Mouse (Mus musculus): ENCODE data around the gene Zfp988. TPM values are rescaled to one million over a fixed set of nuclear protein-coding genes. Genes with fewer than 3 reads are reported as not detected.
"Not testable (repeated sequence)": the region's sequence is repeated elsewhere in the genome, so short reads cannot be mapped to it uniquely, and the experiment has no call there.

Gene Zfp988
- polyA plus RNA-seq (2014; fragmentation: Nextera tagmentation; extraction: Ambion mirVana), result not detected in 2 replicates

GRCm38 (mm10) chr4:147305436-147305835, at the start of gene Zfp988:
Gene Zfp988, plus strand, starts transcription at chr4:147305674.
- not testable (repeated sequence) for H3K4me1 ChIP-seq (replicated peaks; ENCODE audit: control insufficient read depth, insufficient read depth, low read length); H3K27me3 ChIP-seq (ENCODE audit: control insufficient read depth, insufficient read depth, low read length); DNase-seq (ENCODE audit: low spot score); H3K4me3 ChIP-seq (ENCODE audit: low read depth, low read length); H3K9me3 ChIP-seq (ENCODE audit: control insufficient read depth, low read length); H3K4me2 ChIP-seq (replicated peaks; ENCODE audit: low read depth, low read length); H3K27ac ChIP-seq (ENCODE audit: low read depth, low read length); H3K9ac ChIP-seq (ENCODE audit: low read depth, low read length); ATAC-seq (ENCODE audit: low FRiP score); H3K36me3 ChIP-seq (ENCODE audit: control insufficient read depth, insufficient read depth, low read length)
- 90% methylated on average over 6 of the region's 6 CpGs for WGBS

GRCm38 (mm10) chr4:147262708-147263107, 42.8 kb upstream of the Zfp988 start:
- H3K4me1 ChIP-seq (replicated peaks; ENCODE audit: control insufficient read depth, insufficient read depth, low read length); H3K27me3 ChIP-seq (ENCODE audit: control insufficient read depth, insufficient read depth, low read length); H3K9ac ChIP-seq (ENCODE audit: low read depth, low read length); H3K4me3 ChIP-seq (ENCODE audit: low read depth, low read length); H3K36me3 ChIP-seq (ENCODE audit: control insufficient read depth, insufficient read depth, low read length); DNase-seq (ENCODE audit: low spot score); H3K9me3 ChIP-seq (ENCODE audit: control insufficient read depth, low read length); ATAC-seq (ENCODE audit: low FRiP score); H3K4me2 ChIP-seq (replicated peaks; ENCODE audit: low read depth, low read length); H3K27ac ChIP-seq (ENCODE audit: low read depth, low read length): not testable (repeated sequence)
- WGBS, result 98% methylated on average over 2 of the region's 3 CpGs

GRCm38 (mm10) chr4:147267302-147267701, 38.2 kb upstream of the Zfp988 start:
- not testable (repeated sequence) for H3K4me3 ChIP-seq (ENCODE audit: low read depth, low read length); H3K4me1 ChIP-seq (replicated peaks; ENCODE audit: control insufficient read depth, insufficient read depth, low read length); H3K36me3 ChIP-seq (ENCODE audit: control insufficient read depth, insufficient read depth, low read length); H3K4me2 ChIP-seq (replicated peaks; ENCODE audit: low read depth, low read length); H3K9me3 ChIP-seq (ENCODE audit: control insufficient read depth, low read length); H3K27me3 ChIP-seq (ENCODE audit: control insufficient read depth, insufficient read depth, low read length); DNase-seq (ENCODE audit: low spot score); H3K27ac ChIP-seq (ENCODE audit: low read depth, low read length); H3K9ac ChIP-seq (ENCODE audit: low read depth, low read length); ATAC-seq (ENCODE audit: low FRiP score)
- 93% methylated on average over 16 of the region's 17 CpGs for WGBS

- H3K4me2 ChIP-seq (replicated peaks; ENCODE audit: low read depth, low read length); H3K9ac ChIP-seq (ENCODE audit: low read depth, low read length); H3K9me3 ChIP-seq (ENCODE audit: control insufficient read depth, low read length); H3K36me3 ChIP-seq (ENCODE audit: control insufficient read depth, insufficient read depth, low read length); H3K27me3 ChIP-seq (ENCODE audit: control insufficient read depth, insufficient read depth, low read length); H3K4me3 ChIP-seq (ENCODE audit: low read depth, low read length); H3K4me1 ChIP-seq (replicated peaks; ENCODE audit: control insufficient read depth, insufficient read depth, low read length); DNase-seq (ENCODE audit: low spot score); ATAC-seq (ENCODE audit: low FRiP score); H3K27ac ChIP-seq (ENCODE audit: low read depth, low read length): not testable (repeated sequence)
- WGBS, result 89% methylated on average over 25 of the region's 25 CpGs
These were observed 36.7 kb upstream of the Zfp988 start for GRCm38 (mm10) chr4:147268735-147269134.

- H3K9me3 ChIP-seq (ENCODE audit: control insufficient read depth, low read length); DNase-seq (ENCODE audit: low spot score); H3K27ac ChIP-seq (ENCODE audit: low read depth, low read length); H3K27me3 ChIP-seq (ENCODE audit: control insufficient read depth, insufficient read depth, low read length); H3K9ac ChIP-seq (ENCODE audit: low read depth, low read length); H3K4me1 ChIP-seq (replicated peaks; ENCODE audit: control insufficient read depth, insufficient read depth, low read length); H3K36me3 ChIP-seq (ENCODE audit: control insufficient read depth, insufficient read depth, low read length); ATAC-seq (ENCODE audit: low FRiP score); H3K4me2 ChIP-seq (replicated peaks; ENCODE audit: low read depth, low read length); H3K4me3 ChIP-seq (ENCODE audit: low read depth, low read length): not testable (repeated sequence)
- WGBS, result 87% methylated on average over 4 of the region's 4 CpGs
These were observed 35.4 kb upstream of the Zfp988 start for GRCm38 (mm10) chr4:147270026-147270425.

- not testable (repeated sequence) for ATAC-seq (ENCODE audit: low FRiP score); H3K36me3 ChIP-seq (ENCODE audit: control insufficient read depth, insufficient read depth, low read length); H3K4me1 ChIP-seq (replicated peaks; ENCODE audit: control insufficient read depth, insufficient read depth, low read length); DNase-seq (ENCODE audit: low spot score); H3K27me3 ChIP-seq (ENCODE audit: control insufficient read depth, insufficient read depth, low read length); H3K4me2 ChIP-seq (replicated peaks; ENCODE audit: low read depth, low read length); H3K4me3 ChIP-seq (ENCODE audit: low read depth, low read length); H3K27ac ChIP-seq (ENCODE audit: low read depth, low read length); H3K9ac ChIP-seq (ENCODE audit: low read depth, low read length)
- peaks cover 13% of the 10 kb centered on the region for H3K9me3 ChIP-seq (ENCODE audit: control insufficient read depth, low read length)
- 88% methylated on average over 11 of the region's 13 CpGs for WGBS
These were observed 33.9 kb upstream of the Zfp988 start for GRCm38 (mm10) chr4:147271601-147272000.

- H3K27me3 ChIP-seq (ENCODE audit: control insufficient read depth, insufficient read depth, low read length); H3K4me1 ChIP-seq (replicated peaks; ENCODE audit: control insufficient read depth, insufficient read depth, low read length); H3K27ac ChIP-seq (ENCODE audit: low read depth, low read length); H3K9me3 ChIP-seq (ENCODE audit: control insufficient read depth, low read length); H3K36me3 ChIP-seq (ENCODE audit: control insufficient read depth, insufficient read depth, low read length); H3K9ac ChIP-seq (ENCODE audit: low read depth, low read length): not testable (repeated sequence)
- WGBS, result 40% methylated on average over 51 of the region's 58 CpGs
- peak overlapping the region; percentile 23 for H3K4me2 ChIP-seq (replicated peaks; ENCODE audit: low read depth, low read length)
- H3K4me3 ChIP-seq (ENCODE audit: low read depth, low read length), result peak overlapping the region; percentile 8; the same call in 1 of the 2 replicates
- DNase-seq (ENCODE audit: low spot score), result peak; percentile 33
- peak; percentile 90 for ATAC-seq (ENCODE audit: low FRiP score)
These were observed 30.3 kb upstream of the Zfp988 start for GRCm38 (mm10) chr4:147275021-147275772.

GRCm38 (mm10) chr4:147275773-147276140, 29.7 kb upstream of the Zfp988 start:
- H3K27me3 ChIP-seq (ENCODE audit: control insufficient read depth, insufficient read depth, low read length); H3K27ac ChIP-seq (ENCODE audit: low read depth, low read length); H3K36me3 ChIP-seq (ENCODE audit: control insufficient read depth, insufficient read depth, low read length); H3K4me1 ChIP-seq (replicated peaks; ENCODE audit: control insufficient read depth, insufficient read depth, low read length); H3K9me3 ChIP-seq (ENCODE audit: control insufficient read depth, low read length); DNase-seq (ENCODE audit: low spot score); H3K9ac ChIP-seq (ENCODE audit: low read depth, low read length): not testable (repeated sequence)
- Histone ChIP-seq H3K4me3 (ENCODE audit: low read depth, low read length) (peak overlapping the region; percentile 8; the same call in 1 of the 2 replicates), H3K4me2 (replicated peaks; ENCODE audit: low read depth, low read length) (peak overlapping the region; percentile 23)
- ATAC-seq (ENCODE audit: low FRiP score), result peak; percentile 40; the same call in 1 of the 2 replicates
- WGBS, result 32% methylated on average over 53 of the region's 54 CpGs

GRCm38 (mm10) chr4:147280406-147280805, 25.1 kb upstream of the Zfp988 start:
- H3K4me3 ChIP-seq (ENCODE audit: low read depth, low read length); ATAC-seq (ENCODE audit: low FRiP score); H3K4me2 ChIP-seq (replicated peaks; ENCODE audit: low read depth, low read length); H3K27me3 ChIP-seq (ENCODE audit: control insufficient read depth, insufficient read depth, low read length); H3K9ac ChIP-seq (ENCODE audit: low read depth, low read length); H3K9me3 ChIP-seq (ENCODE audit: control insufficient read depth, low read length); H3K36me3 ChIP-seq (ENCODE audit: control insufficient read depth, insufficient read depth, low read length); DNase-seq (ENCODE audit: low spot score); H3K27ac ChIP-seq (ENCODE audit: low read depth, low read length); H3K4me1 ChIP-seq (replicated peaks; ENCODE audit: control insufficient read depth, insufficient read depth, low read length): not testable (repeated sequence)
- WGBS, result 86% methylated on average over 2 of the region's 2 CpGs

Data from hindbrain, embryonic 11.5 days (tissue).